Mouse (Mus musculus) heart, adult 2 months (tissue): ENCODE measurements around the gene Thsd4. TPM values are rescaled to one million over a fixed set of nuclear protein-coding genes. Genes with fewer than 3 reads are reported as not detected.
"Not testable (repeated sequence)": the region's sequence is repeated elsewhere in the genome, so short reads cannot be mapped to it uniquely, and the experiment has no call there.

Experiments
- DNase-seq, 2 experiments: peaks; one replicate each; pipeline ENCODE4 v3.0.0; 2021
- H3K27ac ChIP-seq: fragments of 200-600 bp; 2 replicates; pipeline ENCODE4 v1.8.1; 2022
- H3K27me3 ChIP-seq: fragments of 200-500 bp; 2 replicates; pipeline ENCODE4 v1.6.1; 2012; ENCODE audit warnings: mild to moderate bottlenecking, low read length, inconsistent platforms, mixed read lengths; ENCODE audit not compliant: control insufficient read depth, insufficient read depth
- H3K36me3 ChIP-seq: fragments of 200-500 bp; 2 replicates; pipeline ENCODE4 v1.6.1; 2012; ENCODE audit warnings: low read length, inconsistent platforms; ENCODE audit not compliant: control insufficient read depth, insufficient read depth
- H3K4me1 ChIP-seq: fragments of 200-500 bp; 2 replicates; pipeline ENCODE4 v1.6.1; 2011; ENCODE audit warnings: low read length; ENCODE audit not compliant: control insufficient read depth, insufficient read depth
- H3K4me3 ChIP-seq: fragments of 200-600 bp; 2 replicates; pipeline ENCODE4 v1.8.1; 2022
- H3K79me2 ChIP-seq: fragments of 200-500 bp; replicated peaks from 2 replicates; pipeline ENCODE4 v1.6.1; 2012; ENCODE audit warnings: mild to moderate bottlenecking, inconsistent platforms, low read length, moderate library complexity, mixed read lengths; ENCODE audit not compliant: control insufficient read depth, insufficient read depth
- H3K9ac ChIP-seq: fragments of 200-500 bp; 2 replicates; pipeline ENCODE4 v1.6.1; 2012; ENCODE audit warnings: low read depth, mild to moderate bottlenecking, control low read depth, inconsistent platforms, low read length, mixed read lengths
- CTCF ChIP-seq: fragments of 200-600 bp; IDR thresholded peaks from 2 replicates; pipeline ENCODE4 v1.8.1; 2022; ENCODE audit warnings: antibody characterized with exemption, mild to moderate bottlenecking, moderate library complexity
- EP300 ChIP-seq: fragments of 200-500 bp; IDR thresholded peaks from 2 replicates; pipeline ENCODE4 v1.6.1; 2011; ENCODE audit warnings: low read depth, low read length, control low read depth; ENCODE audit not compliant: insufficient read depth
- POLR2A ChIP-seq: fragments of 200-500 bp; IDR thresholded peaks from 2 replicates; pipeline ENCODE4 v1.6.1; 2011; ENCODE audit warnings: mild to moderate bottlenecking, low read depth, low read length, control low read depth; ENCODE audit not compliant: insufficient read depth
- WGBS: fragments of 180-500 bp; shearing (Covaris S2); methylation state at CpG from one replicate; pipeline ENCODE4 v1.1.7; 2018; 5-methylcytosine and 5-hydroxymethylcytosine counted together
- intact Hi-C: fragments of 180-260 bp; cut with DNase I; formaldehyde crosslinking; loops from one replicate; pipeline ENCODE4 v1.15.1; 2025
- polyA plus RNA-seq: library from polyadenylated mRNA; depleted of rRNA; stranded (reverse); fragments of >200 nt; gene quantifications from 2 replicates; pipeline ENCODE4 v1.2.3, GENCODE M21; 2012
- total RNA-seq, 2 experiments: library from RNA; stranded (reverse); gene quantifications; 2 replicates each; pipeline ENCODE4 v1.2.3; 2021

The Thsd4 gene
- total and polyA plus RNA-seq, 3 experiments, result 3.5 to 5.2 (median 4.3) TPM

DNA sequence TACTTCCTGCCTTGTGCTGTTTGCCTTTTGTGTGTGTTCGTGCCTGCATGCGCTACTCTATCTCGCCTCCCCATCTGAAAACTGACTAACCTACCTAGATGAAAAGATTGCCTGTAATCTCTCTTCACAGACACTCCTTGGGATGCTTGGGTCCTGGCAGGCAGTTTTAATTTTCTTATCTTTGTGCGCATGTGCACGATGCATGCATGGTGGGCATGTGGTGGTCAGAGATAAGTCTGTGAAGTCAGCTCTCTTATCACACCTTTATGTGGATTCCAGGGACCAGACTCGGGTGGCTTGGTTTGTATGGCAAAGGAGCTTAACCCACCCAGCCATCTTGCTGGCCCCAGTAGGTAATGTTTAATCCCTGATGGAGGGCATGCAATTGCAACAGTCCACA, 242.3 kb downstream of the Thsd4 start:
- Histone ChIP-seq H3K9ac (no peak overlapping the region), H3K79me2 (no peaks in the 10 kb centered on the region), H3K27me3 (no peaks in the 10 kb centered on the region), H3K27ac (no peak overlapping the region), H3K4me3 (no peak overlapping the region), H3K36me3 (no peaks in the 10 kb centered on the region), H3K4me1 (no peaks in the 10 kb centered on the region)
- intact Hi-C loops, result loop anchor here (10.0 kb wide), 1 partner anchor 315 kb away; no protein-coding TSS in a partner anchor
- no peak for TF ChIP-seq POLR2A
- TF ChIP-seq CTCF, result no peak
- no peak for TF ChIP-seq EP300
- no peak for DNase-seq
- WGBS, result 52% methylated on average over 6 of the region's 6 CpGs

DNA sequence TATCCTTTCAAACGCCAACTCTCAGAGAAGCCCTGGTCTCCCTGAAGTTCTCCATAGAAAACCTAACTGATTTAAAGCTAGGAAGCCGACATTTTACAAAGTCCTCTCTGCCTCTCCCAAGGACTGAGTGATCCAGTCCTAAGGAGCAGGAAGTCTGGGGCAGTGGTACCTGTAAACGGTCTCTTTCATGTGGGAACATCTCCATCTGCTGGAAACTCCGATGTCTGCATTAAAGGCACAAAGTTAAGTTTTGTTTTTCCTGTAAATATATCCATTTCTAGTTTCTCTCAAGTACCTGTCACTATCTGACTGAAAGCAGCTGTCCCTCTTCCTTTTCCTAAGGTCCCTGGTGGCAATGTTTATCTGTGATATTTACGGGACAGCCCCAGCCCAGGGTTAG, 245.5 kb downstream of the Thsd4 start:
- 38% methylated on average over 5 of the region's 5 CpGs for WGBS
- TF ChIP-seq CTCF, result peak; percentile 73
- no peak for TF ChIP-seq POLR2A
- TF ChIP-seq EP300, result 0 out of 2 replicates have a peak, but pooled peaks have one; percentile 29
- no peak overlapping the region for H3K27ac ChIP-seq
- H3K79me2 ChIP-seq, result no peaks in the 10 kb centered on the region
- no peak overlapping the region for H3K9ac ChIP-seq
- no peaks in the 10 kb centered on the region for H3K27me3 ChIP-seq
- H3K36me3 ChIP-seq, result no peaks in the 10 kb centered on the region
- no peak overlapping the region for H3K4me3 ChIP-seq
- H3K4me1 ChIP-seq, result no peaks in the 10 kb centered on the region
- intact Hi-C loops, result loop anchor here (1.0 to 10.0 kb wide), 2 partner anchors 31 to 318 kb away; no protein-coding TSS in a partner anchor
- DNase-seq, result no peak

DNA sequence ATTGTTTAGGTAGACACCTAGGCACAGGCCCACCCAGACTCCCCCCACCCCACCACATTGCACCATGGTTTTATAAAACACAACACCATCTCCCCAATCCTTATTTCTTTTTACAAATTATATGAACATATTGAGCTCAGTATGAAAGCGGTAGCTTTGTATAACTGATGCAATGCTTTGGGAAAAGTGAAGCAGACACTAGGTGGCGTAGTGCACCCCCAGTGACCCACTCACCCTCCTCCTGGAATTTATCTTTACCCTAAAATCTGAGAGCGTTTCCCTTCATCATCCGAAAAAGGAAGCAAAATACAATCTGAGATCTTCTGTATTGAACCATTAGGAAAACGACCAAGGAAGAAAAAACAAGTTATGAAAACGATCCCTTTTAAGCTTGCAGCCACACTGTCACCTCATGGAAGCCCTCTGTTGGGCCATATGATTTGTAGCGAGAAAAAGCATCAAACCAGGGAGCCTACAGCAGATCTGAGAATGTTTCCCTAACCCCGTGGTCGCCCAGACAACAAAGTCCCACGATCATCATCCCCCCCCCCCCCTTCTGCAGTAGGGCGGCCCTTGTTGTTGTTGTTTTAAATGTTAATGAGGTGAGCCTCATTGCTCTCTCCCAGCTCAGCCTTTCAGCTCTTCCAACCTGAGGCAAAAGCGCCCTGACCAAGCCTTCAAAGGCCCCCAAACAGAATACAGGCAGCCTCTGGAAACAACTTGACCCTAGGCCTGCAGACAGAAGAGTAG, 246.3 kb downstream of the Thsd4 start:
- 47% methylated on average over 12 of the region's 12 CpGs for WGBS
- Histone ChIP-seq H3K27me3 (no peaks in the 10 kb centered on the region), H3K36me3 (no peaks in the 10 kb centered on the region), H3K9ac (no peak overlapping the region), H3K79me2 (no peaks in the 10 kb centered on the region), H3K4me3 (no peak overlapping the region), H3K27ac (no peak overlapping the region), H3K4me1 (no peaks in the 10 kb centered on the region)
- intact Hi-C loops, result loop anchor here (1.0 to 10.0 kb wide), 2 partner anchors 30 to 319 kb away; no protein-coding TSS in a partner anchor
- TF ChIP-seq POLR2A, result no peak
- peak; percentile 72 for TF ChIP-seq CTCF
- no peak for DNase-seq

DNA sequence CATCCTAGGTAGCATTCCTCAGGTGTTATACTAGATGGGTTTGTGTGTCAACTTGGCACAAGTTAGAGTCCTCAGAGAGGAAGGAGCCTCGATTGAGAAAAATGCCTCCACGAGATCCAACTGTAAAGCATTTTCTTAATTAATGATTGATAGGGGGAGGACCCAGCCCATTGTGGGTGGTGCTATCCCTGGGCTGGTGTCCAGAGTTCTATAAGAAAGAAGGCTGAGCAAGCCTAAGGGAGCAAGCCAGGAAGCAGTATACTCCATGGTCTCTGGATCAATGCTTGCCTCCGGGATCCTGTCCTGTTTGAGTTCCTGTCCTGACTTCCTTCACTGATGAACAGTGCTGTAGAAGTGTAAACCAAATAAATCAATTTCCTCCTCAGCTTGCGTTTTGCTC, 247.3 kb downstream of the Thsd4 start:
- Histone ChIP-seq H3K9ac (no peak overlapping the region), H3K4me1 (no peaks in the 10 kb centered on the region), H3K27ac (no peak overlapping the region), H3K4me3 (no peak overlapping the region), H3K27me3 (no peaks in the 10 kb centered on the region), H3K79me2 (no peaks in the 10 kb centered on the region), H3K36me3 (no peaks in the 10 kb centered on the region)
- intact Hi-C loops, result loop anchor here (10.0 kb wide), 1 partner anchor 320 kb away; no protein-coding TSS in a partner anchor
- no peak for DNase-seq
- whole genome bisulfite sequencing, result 60% methylated on average over 4 of the region's 4 CpGs
- TF ChIP-seq POLR2A (no peak), EP300 (no peak), CTCF (no peak)

DNA sequence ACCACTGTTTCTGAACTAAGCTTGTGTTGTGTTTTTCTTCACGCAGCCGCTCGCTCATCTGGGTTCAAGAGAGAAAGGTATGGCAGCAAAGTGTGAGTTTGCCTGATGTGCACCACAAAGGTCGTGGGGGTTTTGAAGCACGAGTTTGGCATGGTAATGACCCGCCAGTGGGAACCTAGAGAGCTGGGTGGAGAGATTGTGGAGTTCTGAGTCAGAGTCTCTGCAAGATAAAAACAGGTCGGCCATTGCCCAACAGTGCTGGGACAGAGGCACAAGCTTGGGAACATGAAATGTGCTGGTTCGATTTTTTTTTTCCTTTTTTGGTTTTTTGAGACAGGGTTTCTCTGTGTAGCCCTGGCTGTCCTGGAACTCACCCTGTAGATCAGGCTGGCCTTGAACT, 249.5 kb downstream of the Thsd4 start:
- not testable (repeated sequence) for H3K36me3 ChIP-seq, H3K27me3 ChIP-seq, H3K79me2 ChIP-seq, H3K27ac ChIP-seq, H3K4me1 ChIP-seq, H3K4me3 ChIP-seq, H3K9ac ChIP-seq, DNase-seq
- intact Hi-C loops, result loop anchor here (10.0 kb wide), 1 partner anchor 322 kb away; no protein-coding TSS in a partner anchor
- 76% methylated on average over 8 of the region's 8 CpGs for WGBS

DNA sequence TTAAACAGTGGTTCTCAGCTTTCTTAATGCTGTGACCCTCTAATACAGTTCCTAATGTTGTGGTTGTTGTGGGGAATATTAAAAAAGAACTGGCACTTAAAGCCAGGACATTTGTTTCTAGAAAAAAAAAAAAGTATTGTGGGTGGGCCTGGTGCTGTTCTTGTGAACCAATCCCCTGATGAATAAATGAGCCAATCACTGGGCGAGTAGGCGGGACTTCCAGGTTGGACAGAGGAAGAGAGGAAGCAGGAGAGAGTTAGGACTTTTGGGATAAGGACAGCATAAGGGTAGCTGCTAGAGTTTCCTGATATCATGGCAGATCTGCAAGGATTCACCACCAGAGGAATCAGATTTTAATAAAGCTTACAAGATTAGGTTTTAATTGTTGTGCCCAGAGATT, 249.9 kb downstream of the Thsd4 start:
- no peak overlapping the region for H3K9ac ChIP-seq
- intact Hi-C loops, result loop anchor here (10.0 kb wide), 1 partner anchor 323 kb away; no protein-coding TSS in a partner anchor
- H3K36me3 ChIP-seq, result no peaks in the 10 kb centered on the region
- TF ChIP-seq POLR2A (no peak), CTCF (no peak), EP300 (no peak)
- no peaks in the 10 kb centered on the region for H3K79me2 ChIP-seq
- 89% methylated on average over 2 of the region's 2 CpGs for WGBS
- H3K27me3 ChIP-seq, result no peaks in the 10 kb centered on the region
- no peaks in the 10 kb centered on the region for H3K4me1 ChIP-seq
- no peak overlapping the region for H3K4me3 ChIP-seq
- no peak overlapping the region for H3K27ac ChIP-seq
- peak in 1 of 2 experiments; percentile 18 for DNase-seq
